Mouse (Mus musculus) gastrocnemius, adult 2 months (tissue): ENCODE results near the gene Tm7sf3. TPM values are rescaled to one million over a fixed set of nuclear protein-coding genes. Genes with fewer than 3 reads are reported as not detected.

Experiments used
- DNase-seq: peaks from one replicate; pipeline ENCODE4 v3.0.0; 2022
- H3K27ac ChIP-seq: fragments of 200-600 bp; 2 replicates; pipeline ENCODE4 v1.8.1; 2022; ENCODE audit warnings: mild to moderate bottlenecking
- H3K4me3 ChIP-seq: fragments of 200-600 bp; 2 replicates; pipeline ENCODE4 v1.8.1; 2022; ENCODE audit warnings: mild to moderate bottlenecking, moderate library complexity
- CTCF ChIP-seq: fragments of 200-600 bp; IDR thresholded peaks from 2 replicates; pipeline ENCODE4 v1.8.1; 2022; ENCODE audit warnings: antibody characterized with exemption, mild to moderate bottlenecking, moderate library complexity
- intact Hi-C: fragments of 180-260 bp; cut with DNase I; formaldehyde crosslinking; loops from one replicate; pipeline ENCODE4 v1.15.1; 2025
- long read RNA-seq, 2 experiments: library from polyadenylated mRNA; stranded (forward); transcript quantifications; one replicate each; pipeline ENCODE4 v2.0.0; 2021
- total RNA-seq, 2 experiments: library from RNA; stranded (reverse); gene quantifications; 2 replicates each; pipeline ENCODE4 v1.2.3; 2021

Tm7sf3 gene
- 1 to 10 TPM; 5.7 to 7.8 TPM for total RNA-seq
- long read RNA-seq, experiment 1, transcript Tm7sf3-201 (12 exons, 3,241 nt) = major isoform, 15 of 16 reads
- long read RNA-seq, experiment 1, partial matches to known transcripts = 0 of 16 reads
- long read RNA-seq, experiment 1, other reads (novel, unspliced or antisense) = 1 of 16 reads
- long read RNA-seq, experiment 2, transcript Tm7sf3-201 (12 exons, 3,241 nt) = major isoform, 12 of 12 reads
- long read RNA-seq, experiment 2, partial matches to known transcripts = 0 of 12 reads
- long read RNA-seq, experiment 2, other reads (novel, unspliced or antisense) = 0 of 12 reads

- Histone ChIP-seq H3K4me3 (peak within 1 kb of the TSS; percentile 95), H3K27ac (peak within 1 kb of the TSS; percentile 96)
- intact Hi-C loops = no loop called here
- peak; percentile 99 for DNase-seq
- TF ChIP-seq CTCF = peak; percentile 18; the same call in 1 of the 2 replicates
Observed at GRCm38 (mm10) chr6:146642276-146643183, at the start of gene Tm7sf3, which contains the start of gene Med21. Gene Tm7sf3, minus strand, starts transcription at chr6:146642824. Gene Med21, plus strand, starts transcription at chr6:146642547.

- no peak for DNase-seq
- no peak for TF ChIP-seq CTCF
- Histone ChIP-seq H3K27ac (no peak overlapping the region), H3K4me3 (no peak overlapping the region)
- intact Hi-C loops = no loop called here
Observed at GRCm38 (mm10) chr6:146688861-146689260, 46.2 kb upstream of the Tm7sf3 start.

- no peak for TF ChIP-seq CTCF
- intact Hi-C loops = no loop called here
- no peak overlapping the region for H3K4me3 ChIP-seq
- no peak overlapping the region for H3K27ac ChIP-seq
- no peak for DNase-seq
Observed at GRCm38 (mm10) chr6:146688010-146688409, 45.4 kb upstream of the Tm7sf3 start.

- Histone ChIP-seq H3K4me3 (no peak overlapping the region; the same call in 1 of the 2 replicates), H3K27ac (peak overlapping the region; percentile 77; the same call in 1 of the 2 replicates)
- no peak for DNase-seq
- intact Hi-C loops = no loop called here
- no peak for TF ChIP-seq CTCF
Observed at GRCm38 (mm10) chr6:146686463-146687196, 44.0 kb upstream of the Tm7sf3 start.

- intact Hi-C loops = no loop called here
- DNase-seq = peak; percentile 66
- Histone ChIP-seq H3K27ac (peak overlapping the region; percentile 77; the same call in 1 of the 2 replicates), H3K4me3 (peak overlapping the region; percentile 52)
- TF ChIP-seq CTCF = peak; percentile 57
Observed at GRCm38 (mm10) chr6:146685781-146686308, 43.2 kb upstream of the Tm7sf3 start.

- no peak for TF ChIP-seq CTCF
- no peak overlapping the region for H3K4me3 ChIP-seq
- H3K27ac ChIP-seq = peak overlapping the region; percentile 77
- no peak for DNase-seq
- intact Hi-C loops = no loop called here
Observed at GRCm38 (mm10) chr6:146683881-146684280, 41.3 kb upstream of the Tm7sf3 start.

GRCm38 (mm10) chr6:146678136-146679070, 35.8 kb upstream of the Tm7sf3 start:
- no peak for DNase-seq
- TF ChIP-seq CTCF = no peak
- intact Hi-C loops = no loop called here
- Histone ChIP-seq H3K4me3 (no peak overlapping the region), H3K27ac (no peak overlapping the region)

- intact Hi-C loops = no loop called here
- TF ChIP-seq CTCF = no peak
- Histone ChIP-seq H3K27ac (no peak overlapping the region), H3K4me3 (no peak overlapping the region)
- no peak for DNase-seq
Observed at GRCm38 (mm10) chr6:146676904-146677303, 34.3 kb upstream of the Tm7sf3 start.

GRCm38 (mm10) chr6:146674881-146675536, 32.4 kb upstream of the Tm7sf3 start:
- no peak overlapping the region for H3K4me3 ChIP-seq

GRCm38 (mm10) chr6:146674420-146674819, 31.8 kb upstream of the Tm7sf3 start:
- intact Hi-C loops = no loop called here
- Histone ChIP-seq H3K27ac (no peak overlapping the region), H3K4me3 (no peak overlapping the region)
- no peak for TF ChIP-seq CTCF
- no peak for DNase-seq

More at GRCm38 (mm10) chr6:146674881-146675536, 32.4 kb upstream of the Tm7sf3 start:
- no peak for DNase-seq
- H3K27ac ChIP-seq = peak overlapping the region; percentile 46
- intact Hi-C loops = no loop called here
- no peak for TF ChIP-seq CTCF

GRCm38 (mm10) chr6:146673696-146674095, 31.1 kb upstream of the Tm7sf3 start:
- no peak for TF ChIP-seq CTCF
- H3K27ac ChIP-seq = no peak overlapping the region
- H3K4me3 ChIP-seq = no peak overlapping the region
- DNase-seq = no peak
- intact Hi-C loops = no loop called here
